Mouse (Mus musculus) olfactory bulb, adult 2 months (tissue): ENCODE results near the gene As3mt.

Experiments used
- CTCF ChIP-seq: fragments of 200-500 bp; IDR thresholded peaks from 2 replicates; pipeline ENCODE4 v1.5.1; 2012; ENCODE audit warnings: low read depth, mild to moderate bottlenecking, low read length, moderate library complexity; ENCODE audit not compliant: insufficient read depth
- POLR2A ChIP-seq: fragments of 200-500 bp; IDR thresholded peaks from 2 replicates; pipeline ENCODE4 v1.6.1; 2012; ENCODE audit warnings: mild to moderate bottlenecking, low read depth, low read length, moderate library complexity; ENCODE audit not compliant: insufficient read depth

DNA sequence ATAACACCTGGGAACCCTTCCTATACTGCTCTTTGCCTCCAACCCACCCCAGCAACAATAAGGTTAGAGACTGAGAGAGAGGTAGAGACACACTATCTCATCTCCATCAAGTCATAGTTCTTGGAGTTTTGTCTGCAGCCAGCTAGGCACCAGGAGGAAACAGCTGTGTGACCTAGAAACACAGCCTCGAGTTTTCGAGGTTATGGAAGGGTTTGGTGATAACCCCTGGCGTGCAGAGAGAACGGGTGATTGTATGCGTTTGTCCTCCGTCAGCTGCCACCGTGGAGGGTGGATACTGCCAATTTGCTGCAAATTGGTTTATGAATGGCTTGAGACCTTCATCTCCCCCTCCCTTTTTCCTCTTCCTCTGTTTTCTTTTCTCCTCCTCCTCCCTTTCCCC is 29.8 kb downstream of the As3mt start:
- TF ChIP-seq CTCF (no peak), POLR2A (no peak)
